Mouse (Mus musculus) adrenal gland, postnatal 25 days (tissue): Measurements from ENCODE around the gene Scn8a. TPM values are rescaled to one million over a fixed set of nuclear protein-coding genes. Genes with fewer than 3 reads are reported as not detected.

Source experiments
- DNase-seq: peaks from one replicate; pipeline ENCODE4 v3.0.0; 2021; ENCODE audit warnings: mixed read lengths
- total RNA-seq: library from RNA; stranded (reverse); gene quantifications from 2 replicates; pipeline ENCODE4 v1.2.3, GENCODE M21; 2021

Gene Scn8a
- total RNA-seq, 1 experiment from 2014 or later, result 4.4 TPM

- DNase-seq, result no peak
These were observed 174.9 kb downstream of the Scn8a start for GRCm38 (mm10) chr15:101044531-101044930.

GRCm38 (mm10) chr15:101046039-101046526, 176.4 kb downstream of the Scn8a start:
- DNase-seq, result no peak

DNA sequence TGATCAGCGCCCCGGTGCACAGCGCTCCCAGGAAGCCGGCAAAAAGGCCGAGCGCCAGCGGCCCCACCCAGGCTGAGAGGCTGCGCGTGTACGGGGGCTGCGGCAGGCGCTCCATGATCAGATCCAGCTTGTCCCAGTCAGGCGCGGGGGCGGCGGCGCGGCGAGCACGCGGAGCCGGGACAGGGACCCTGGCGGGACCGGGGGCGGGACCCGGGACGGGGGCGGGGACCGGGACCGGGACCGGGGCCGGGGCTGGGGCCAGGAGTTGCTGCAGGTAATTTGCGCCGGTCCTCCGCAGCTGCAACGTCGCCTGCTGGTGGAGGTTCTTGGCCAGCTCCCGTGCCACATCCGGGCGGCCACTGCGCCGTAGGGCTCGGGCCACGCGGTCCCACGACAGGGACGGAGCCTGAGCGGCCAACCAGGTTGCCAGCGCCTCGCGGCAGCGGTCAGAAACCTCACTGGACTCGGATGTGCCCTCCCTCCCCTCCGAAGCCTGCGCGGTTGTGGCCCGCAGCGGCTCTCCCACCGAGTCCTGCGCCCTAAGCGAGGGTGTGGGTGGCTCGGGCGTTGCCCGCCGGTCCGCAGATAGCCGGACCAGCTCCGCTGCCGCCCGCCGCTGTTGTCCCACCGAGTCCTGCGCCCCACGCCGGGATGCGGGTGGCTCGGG, 177.0 kb downstream of the Scn8a start:
- DNase-seq, result peak; percentile 50

DNA sequence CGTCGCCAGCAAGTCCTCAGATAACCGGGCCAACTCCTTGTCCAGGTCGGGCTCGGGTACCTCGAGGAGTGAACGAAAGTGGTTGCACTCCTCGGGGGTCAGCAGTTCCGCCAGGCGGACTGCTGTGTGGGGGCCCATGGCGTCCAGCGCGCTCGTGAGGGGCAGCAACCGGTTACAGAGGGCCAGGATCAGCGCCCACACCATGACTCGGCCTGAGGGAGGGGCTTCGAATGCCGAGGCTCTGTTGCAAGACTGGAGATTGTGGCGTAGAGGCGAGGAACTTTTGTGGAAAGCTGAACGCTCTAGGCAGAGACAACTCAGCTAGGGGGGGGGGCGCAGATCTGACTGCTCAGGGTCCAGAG, 177.5 kb downstream of the Scn8a start, which contains the start of gene Gm47841:
Gene Gm47841, minus strand, starts transcription at position 204 of the 362 bp plus-strand sequence.
- no peak for DNase-seq

DNA sequence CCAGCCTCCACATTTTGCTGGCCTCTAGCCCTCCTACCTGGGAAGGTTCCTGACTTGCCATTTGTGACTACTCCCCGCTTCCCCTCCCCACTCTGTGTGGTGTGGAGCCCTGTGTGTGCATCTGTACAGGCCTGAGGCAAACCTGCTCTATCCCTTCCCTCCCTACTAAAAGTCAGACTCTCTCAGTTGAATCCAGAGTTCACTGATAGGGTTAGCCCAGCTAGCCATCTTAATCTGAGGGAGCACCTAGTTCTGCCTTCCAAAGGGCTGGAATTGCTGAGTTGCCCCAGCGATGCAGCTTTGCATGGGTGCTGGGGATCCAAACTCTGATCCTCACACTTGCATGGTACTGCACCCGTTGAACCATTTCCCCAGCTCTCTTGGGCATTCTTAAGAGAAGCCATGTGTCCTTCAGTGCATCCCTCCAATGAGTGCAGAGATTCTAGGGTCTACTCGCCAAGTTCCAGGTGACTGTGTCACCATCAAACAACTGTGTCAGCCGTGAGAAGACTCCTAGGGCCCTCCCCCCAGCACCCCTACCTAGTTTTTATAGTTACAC, 178.8 kb downstream of the Scn8a start:
- no peak for DNase-seq

DNA sequence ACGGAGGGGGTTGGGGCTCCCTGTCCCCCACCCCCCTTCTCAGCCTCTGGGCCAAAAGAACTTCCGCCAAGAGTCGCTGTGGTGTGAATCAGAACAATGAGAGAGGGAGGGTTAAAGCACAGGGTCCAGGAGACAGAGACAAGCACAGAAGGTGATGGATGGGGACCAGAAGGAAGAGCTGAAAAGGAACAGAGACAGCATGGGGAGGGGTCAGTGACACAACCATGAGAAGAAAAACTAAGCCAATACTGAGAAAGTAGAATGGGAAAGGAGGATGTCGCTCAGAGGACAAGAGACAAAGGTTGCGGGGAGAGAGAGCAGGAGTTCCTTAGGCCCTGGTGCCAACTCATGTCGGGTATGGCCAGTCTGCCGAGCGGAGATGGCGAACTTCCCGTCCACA, 182.2 kb downstream of the Scn8a start:
- no peak for DNase-seq

- peak; percentile 54 for DNase-seq
These were observed 183.2 kb downstream of the Scn8a start for GRCm38 (mm10) chr15:101052560-101053501.

DNA sequence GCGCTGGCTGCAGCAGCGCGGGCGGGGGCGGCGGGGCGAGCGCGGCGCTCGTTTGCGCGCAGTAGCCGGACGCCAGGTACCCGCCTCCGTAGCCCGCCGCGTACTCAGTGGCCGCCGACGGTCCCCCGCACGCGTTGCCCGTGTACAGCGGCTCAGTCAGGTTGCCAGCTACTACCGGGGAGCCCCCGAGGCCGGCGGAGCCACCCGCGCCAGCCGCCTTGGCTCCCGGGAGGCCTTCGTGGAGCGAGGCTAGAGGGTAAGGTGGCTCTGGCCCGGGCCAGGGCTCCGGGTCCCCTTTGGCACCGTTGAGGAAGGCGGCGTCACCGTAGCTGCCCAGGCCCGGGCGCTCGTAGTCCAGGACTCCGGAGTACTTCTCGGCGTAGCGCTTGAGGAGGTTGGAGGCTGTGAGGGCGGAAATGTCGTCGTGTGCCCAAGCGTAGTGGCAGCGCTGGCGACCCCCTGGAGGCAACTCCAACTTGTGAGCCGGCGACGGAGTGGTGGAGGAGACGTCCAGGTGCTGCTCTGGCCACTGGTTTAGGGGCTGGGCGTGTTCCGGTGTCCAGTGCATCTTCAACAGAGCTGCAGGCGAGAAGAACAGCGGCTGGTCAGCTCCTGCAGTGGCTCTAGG, 184.3 kb downstream of the Scn8a start:
- DNase-seq, result no peak

DNA sequence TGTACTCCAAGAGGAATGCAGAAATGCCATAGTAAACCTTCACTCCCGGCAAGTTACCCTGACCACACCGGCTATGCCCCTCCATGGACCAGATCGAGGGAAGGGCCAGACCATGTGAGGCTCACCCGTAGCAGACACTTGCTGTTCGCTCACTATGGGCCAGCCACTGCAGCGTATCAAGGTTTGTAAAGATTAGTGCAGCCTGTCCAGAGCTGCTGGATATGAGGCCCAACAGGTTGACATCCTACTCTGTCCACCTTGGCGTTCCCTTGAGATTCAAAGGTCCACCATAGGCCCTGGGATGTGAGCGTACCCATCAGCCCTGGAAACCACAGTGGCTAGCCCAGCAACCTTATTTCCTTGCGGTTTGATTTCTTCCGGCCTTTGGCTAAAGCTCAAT, 184.9 kb downstream of the Scn8a start:
- no peak for DNase-seq

DNA sequence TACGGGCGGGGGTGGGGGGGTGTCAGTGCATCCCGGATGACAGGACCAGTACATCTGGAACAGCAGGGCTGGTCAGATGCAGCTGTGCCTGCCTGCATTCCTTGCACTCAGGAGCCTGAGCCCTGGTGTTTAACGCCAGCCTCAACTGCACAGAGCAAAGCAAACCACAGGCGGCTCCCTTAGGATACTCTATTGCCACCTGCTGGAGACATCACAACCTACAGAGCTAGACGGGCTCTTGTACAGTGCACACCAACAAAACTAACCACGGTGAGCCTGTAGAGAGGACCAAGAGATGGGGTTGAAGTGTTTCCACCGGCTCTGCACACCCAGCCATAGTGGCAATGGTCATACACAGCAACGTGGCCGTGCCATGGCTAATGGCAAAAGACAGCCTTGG, 186.6 kb downstream of the Scn8a start:
- peak; percentile 39 for DNase-seq

GRCm38 (mm10) chr15:101059570-101060279, 190.1 kb downstream of the Scn8a start:
- no peak for DNase-seq

- no peak for DNase-seq
These were observed 190.7 kb downstream of the Scn8a start for GRCm38 (mm10) chr15:101060280-101060852.

- DNase-seq, result no peak
These were observed 195.4 kb downstream of the Scn8a start for GRCm38 (mm10) chr15:101065069-101065468.

- no peak for DNase-seq
These were observed 196.7 kb downstream of the Scn8a start for GRCm38 (mm10) chr15:101066364-101066847.

GRCm38 (mm10) chr15:101066920-101067696, 197.4 kb downstream of the Scn8a start:
- no peak for DNase-seq

GRCm38 (mm10) chr15:101068029-101068428, 198.4 kb downstream of the Scn8a start:
- DNase-seq, result no peak

DNA sequence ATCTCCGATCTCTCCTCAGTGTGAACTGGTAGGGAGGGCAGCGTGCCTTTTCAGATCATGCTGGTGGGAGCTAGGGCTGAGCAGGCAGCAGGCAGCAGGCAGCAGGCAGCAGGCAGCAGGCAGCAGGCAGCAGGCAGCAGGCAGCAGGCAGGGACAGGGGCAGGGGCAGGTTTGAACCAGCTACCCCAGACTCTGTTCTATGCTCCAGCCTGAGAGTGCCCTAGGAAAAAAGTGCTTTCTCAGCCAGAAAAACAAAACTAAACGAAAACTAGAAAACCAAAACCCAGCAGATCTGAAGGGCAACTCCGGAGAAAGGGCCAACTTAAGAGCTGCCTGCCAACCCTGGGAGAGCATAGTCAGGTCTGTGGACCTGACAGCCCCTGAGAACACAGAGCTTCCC, 199.0 kb downstream of the Scn8a start:
- no peak for DNase-seq

GRCm38 (mm10) chr15:101069641-101070190, 200.1 kb downstream of the Scn8a start:
- no peak for DNase-seq

DNA sequence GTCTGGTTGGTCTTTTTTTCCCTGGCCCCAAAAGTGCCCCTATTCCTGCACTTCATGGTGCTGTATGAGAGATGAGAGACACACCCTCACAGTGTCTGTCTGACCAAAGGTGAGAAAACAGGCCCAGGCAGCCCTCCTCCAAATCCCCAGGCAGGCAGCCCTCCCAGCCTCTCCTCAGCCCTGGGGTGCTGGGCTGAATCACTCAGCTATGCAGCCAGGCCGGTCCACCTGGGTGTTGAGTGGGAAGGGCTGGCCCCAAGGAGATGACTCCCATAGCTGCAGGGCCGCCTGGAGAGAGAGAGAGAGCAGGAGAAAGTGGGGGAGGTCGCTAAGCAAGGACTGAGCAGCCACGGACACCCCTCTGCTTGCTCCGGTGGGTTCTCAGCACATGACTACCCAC, 201.1 kb downstream of the Scn8a start:
- DNase-seq, result no peak

- no peak for DNase-seq
These were observed 203.1 kb downstream of the Scn8a start for GRCm38 (mm10) chr15:101072736-101073135.
